Mouse (Mus musculus) inflammation-experienced regulatory T-cells (primary cell): Measurements from ENCODE around the gene Gm7982. TPM values are rescaled to one million over a fixed set of nuclear protein-coding genes. Genes with fewer than 3 reads are reported as not detected.

Experiments
- polyA plus RNA-seq, 2 experiments: library from polyadenylated mRNA; unstranded; fragments of 100-300 nt; shearing (Covaris generic); gene quantifications; one replicate each; pipeline ENCODE4 v1.2.1; 2017

The Gm7982 gene
- 1 to 10 TPM in 1 of 2 experiments, not detected in 1; 3.3 TPM for polyA plus RNA-seq

DNA sequence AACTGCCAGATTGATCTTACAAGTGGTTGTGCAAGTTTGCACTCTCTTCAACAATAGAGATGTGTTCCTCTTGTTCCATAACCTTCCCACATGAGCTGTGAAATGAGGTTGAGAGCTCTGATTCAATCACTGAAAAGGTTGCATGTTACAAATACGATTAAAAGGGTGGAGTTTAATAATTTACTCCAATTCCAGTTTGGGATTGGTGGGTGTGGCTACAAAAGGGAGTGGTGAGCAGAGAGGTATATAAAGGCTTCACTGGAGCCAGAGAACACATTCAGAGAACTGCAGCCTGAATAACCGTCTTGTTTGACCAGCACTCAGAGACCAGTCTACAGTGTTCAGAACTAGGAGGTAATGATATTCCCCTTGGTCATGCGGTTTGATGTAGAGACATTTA, at the start of gene Gm7982:
Gm7982 (plus strand) TSS at position 301 of the 400 bp plus-strand sequence.

DNA sequence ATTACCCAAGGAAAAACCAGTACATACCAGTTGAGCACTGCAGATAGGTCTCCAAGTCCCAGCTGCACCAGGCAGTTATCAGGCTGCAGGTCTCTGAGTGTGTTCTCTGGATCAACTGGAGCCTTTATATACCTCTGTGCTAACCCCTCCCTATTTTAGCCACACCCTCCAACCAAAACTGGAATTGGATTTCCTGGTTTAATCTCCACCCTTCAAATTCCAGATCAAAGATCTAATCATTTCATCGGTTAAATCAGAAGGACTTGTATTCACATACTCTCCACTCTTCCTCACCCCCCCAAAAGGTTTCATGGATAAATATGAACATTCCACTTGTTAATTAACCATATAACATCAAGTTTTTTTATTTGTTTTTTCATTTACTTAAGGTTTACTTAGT, 5.7 kb upstream of the Gm7982 start, which contains the start of gene Gm7978:
Gm7978 (minus strand) TSS at position 101 of the 400 bp plus-strand sequence.

DNA sequence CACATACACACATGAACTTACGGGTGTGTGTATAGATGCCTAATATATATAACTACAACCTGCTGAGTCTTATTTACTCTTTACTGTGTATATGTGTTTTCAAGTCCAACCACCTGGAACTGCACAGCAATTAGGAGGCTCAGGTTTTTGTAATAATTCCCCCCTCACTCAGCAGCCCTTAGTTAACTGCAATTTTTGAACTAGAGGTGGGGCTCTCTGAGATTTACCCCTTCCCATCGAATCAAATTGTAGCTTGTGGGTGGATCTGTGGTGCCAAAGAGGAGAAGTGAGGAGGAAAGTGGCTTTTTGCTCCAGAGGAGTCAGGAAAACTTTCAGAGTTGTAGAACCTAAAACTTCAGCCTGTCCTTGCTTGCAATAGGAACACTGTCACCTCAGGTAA, 33.9 kb downstream of the Gm7982 start, which contains the start of gene E330014E10Rik:
E330014E10Rik (plus strand) TSS at position 301 of the 400 bp plus-strand sequence.

Other genes with a start within 250 kb of the Gm7982 start
- under 1 TPM; 0.23 to 0.76 TPM for gene Gm3286, start 231.3 kb upstream of the Gm7982 start, polyA plus RNA-seq
- not detected for gene Gm7971, start 147.1 kb upstream of the Gm7982 start, polyA plus RNA-seq
- gene Gm7978, start 5.8 kb upstream of the Gm7982 start, polyA plus RNA-seq, result not detected
- under 1 TPM in 1 of 2 experiments, not detected in 1; 0.08 TPM for gene E330014E10Rik, start 34.0 kb downstream of the Gm7982 start, polyA plus RNA-seq
- gene Cxcl13, start 214.9 kb downstream of the Gm7982 start, polyA plus RNA-seq, result 1 to 10 TPM; 1.4 to 2.5 TPM